Mouse (Mus musculus) limb, embryonic 11.5 days (tissue): ENCODE results near the gene Ksr1. TPM values are rescaled to one million over a fixed set of nuclear protein-coding genes. Genes with fewer than 3 reads are reported as not detected.
"Not testable (repeated sequence)": the region's sequence is repeated elsewhere in the genome, so short reads cannot be mapped to it uniquely, and the experiment has no call there.

Experiments
- ATAC-seq: fragments of 200-750 bp; cut with Nextera tagmentation; 2 replicates; pipeline ENCODE4 v1.8.0; 2017; ENCODE audit warnings: low read depth; ENCODE audit not compliant: insufficient number of reproducible peaks, low FRiP score, low TSS enrichment
- DNase-seq: peaks from one replicate; pipeline ENCODE4 v3.0.0-alpha.2; 2015; ENCODE audit warnings: low spot score
- H3K27ac ChIP-seq: fragments of 300-500 bp; sonication (generic); replicated peaks from 2 replicates; pipeline ENCODE4 v1.5.1; 2014; ENCODE audit warnings: low read depth, mild to moderate bottlenecking, low read length
- H3K27me3 ChIP-seq: fragments of 300-500 bp; sonication (generic); 2 replicates; pipeline ENCODE4 v1.6.1; 2014; ENCODE audit warnings: mild to moderate bottlenecking, low read length, mixed read lengths; ENCODE audit not compliant: control insufficient read depth, insufficient read depth
- H3K36me3 ChIP-seq: fragments of 300-500 bp; sonication (generic); 2 replicates; pipeline ENCODE4 v1.6.1; 2014; ENCODE audit warnings: mild to moderate bottlenecking, low read length, moderate library complexity, mixed read lengths; ENCODE audit not compliant: control insufficient read depth, insufficient read depth
- H3K4me1 ChIP-seq: fragments of 300-500 bp; sonication (generic); 2 replicates; pipeline ENCODE4 v1.6.1; 2014; ENCODE audit warnings: low read length, mixed read lengths; ENCODE audit not compliant: control insufficient read depth, insufficient read depth
- H3K4me2 ChIP-seq: fragments of 300-500 bp; sonication (generic); 2 replicates; pipeline ENCODE4 v1.6.1; 2014; ENCODE audit warnings: low read depth, mild to moderate bottlenecking, moderate library complexity; ENCODE audit not compliant: severe bottlenecking
- H3K4me3 ChIP-seq: fragments of 300-500 bp; sonication (generic); 2 replicates; pipeline ENCODE4 v1.5.1; 2014; ENCODE audit warnings: low read depth, low read length
- H3K9ac ChIP-seq: fragments of 300-500 bp; sonication (generic); 2 replicates; pipeline ENCODE4 v1.6.1; 2014; ENCODE audit warnings: mild to moderate bottlenecking, low read length
- H3K9me3 ChIP-seq: fragments of 300-500 bp; sonication (generic); 2 replicates; pipeline ENCODE4 v1.6.1; 2016; ENCODE audit warnings: low read length; ENCODE audit not compliant: control insufficient read depth
- WGBS: fragments of 180-500 bp; shearing (Covaris S2); extraction: QIAGEN DNeasy Blood & Tissue Kit; methylation state at CpG from one replicate; pipeline ENCODE4 v1.1.7; 2014; 5-methylcytosine and 5-hydroxymethylcytosine counted together
- polyA plus RNA-seq: library from polyadenylated mRNA; unstranded; fragments of >200 nt; fragmentation: Nextera tagmentation; extraction: Ambion mirVana; gene quantifications from 2 replicates; pipeline ENCODE4 v1.2.1, GENCODE M21; 2014

Ksr1 gene
- polyA plus RNA-seq, 1 experiment from 2014 or later, result 2.2 TPM

GRCm38 (mm10) chr11:79008891-79009290 lies 137.3 kb downstream of the Ksr1 start:
- no peak for DNase-seq
- ATAC-seq, result no peak
- no peaks in the 10 kb centered on the region for H3K36me3 ChIP-seq
- no peaks in the 10 kb centered on the region for H3K4me1 ChIP-seq
- no peaks in the 10 kb centered on the region for H3K27me3 ChIP-seq
- 84% methylated on average over 7 of the region's 7 CpGs for WGBS
- H3K9me3 ChIP-seq, result no peaks in the 10 kb centered on the region
- H3K4me3 ChIP-seq, result no peak overlapping the region
- H3K9ac ChIP-seq, result no peak overlapping the region
- no peak overlapping the region for H3K27ac ChIP-seq
- no peak overlapping the region for H3K4me2 ChIP-seq

DNA sequence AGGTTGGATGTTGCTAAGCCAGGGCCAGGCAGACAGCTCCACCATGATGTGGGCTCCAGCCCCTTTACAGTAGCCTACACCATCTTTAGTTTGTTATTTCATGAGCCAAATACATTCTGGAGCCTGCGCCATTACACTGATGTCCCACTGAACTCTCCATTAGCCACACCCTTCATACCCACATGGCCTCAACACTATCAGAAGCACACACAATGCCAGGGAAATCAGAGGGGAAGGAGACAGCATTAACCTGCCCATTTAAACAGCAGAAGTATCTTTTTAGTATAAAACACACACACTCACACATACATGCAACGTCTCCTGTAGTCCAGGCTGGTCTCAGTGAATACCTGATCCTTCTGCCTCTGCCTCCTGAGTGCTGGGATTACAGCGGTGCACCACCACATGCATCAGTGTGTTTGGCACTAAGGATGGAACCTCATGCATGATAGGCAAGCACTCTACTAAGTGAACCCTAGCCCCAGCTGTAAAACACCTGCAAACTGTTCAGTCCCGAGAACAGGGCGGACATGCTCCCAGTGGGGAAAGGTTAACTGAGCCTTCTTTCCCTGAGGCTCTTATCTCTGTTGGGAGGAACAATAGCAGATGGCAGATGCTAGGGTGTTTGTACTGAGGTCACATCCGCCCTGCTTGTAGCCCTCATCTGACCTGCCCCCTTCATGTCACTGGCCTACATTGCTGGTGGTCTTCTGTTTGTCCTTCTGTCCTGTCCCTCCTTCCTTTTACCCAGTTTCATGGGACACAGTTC lies 138.0 kb downstream of the Ksr1 start:
- WGBS, result 88% methylated on average over 6 of the region's 6 CpGs
- H3K4me1 ChIP-seq, result no peaks in the 10 kb centered on the region
- H3K27ac ChIP-seq, result no peak overlapping the region
- ATAC-seq (no peak), DNase-seq (no peak)
- H3K36me3 ChIP-seq, result no peaks in the 10 kb centered on the region
- no peak overlapping the region for H3K9ac ChIP-seq
- no peaks in the 10 kb centered on the region for H3K9me3 ChIP-seq
- no peak overlapping the region for H3K4me2 ChIP-seq
- H3K4me3 ChIP-seq, result no peak overlapping the region
- no peaks in the 10 kb centered on the region for H3K27me3 ChIP-seq

- H3K9ac ChIP-seq, H3K27me3 ChIP-seq, ATAC-seq, H3K36me3 ChIP-seq, DNase-seq, H3K4me2 ChIP-seq, H3K4me1 ChIP-seq, H3K4me3 ChIP-seq, H3K9me3 ChIP-seq, H3K27ac ChIP-seq: not testable (repeated sequence)
- 89% methylated on average over 3 of the region's 3 CpGs for WGBS
Observed at GRCm38 (mm10) chr11:79007356-79007755, 138.9 kb downstream of the Ksr1 start.

- no peak for ATAC-seq
- H3K9me3 ChIP-seq, result no peaks in the 10 kb centered on the region
- no peaks in the 10 kb centered on the region for H3K27me3 ChIP-seq
- 74% methylated on average over 5 of the region's 5 CpGs for WGBS
- no peaks in the 10 kb centered on the region for H3K36me3 ChIP-seq
- H3K4me1 ChIP-seq, result no peaks in the 10 kb centered on the region
- H3K4me3 ChIP-seq, result no peak overlapping the region
- H3K27ac ChIP-seq, result no peak overlapping the region
- no peak overlapping the region for H3K4me2 ChIP-seq
- DNase-seq, result no peak
- H3K9ac ChIP-seq, result no peak overlapping the region
Observed at GRCm38 (mm10) chr11:79006417-79006816, 139.8 kb downstream of the Ksr1 start.

DNA sequence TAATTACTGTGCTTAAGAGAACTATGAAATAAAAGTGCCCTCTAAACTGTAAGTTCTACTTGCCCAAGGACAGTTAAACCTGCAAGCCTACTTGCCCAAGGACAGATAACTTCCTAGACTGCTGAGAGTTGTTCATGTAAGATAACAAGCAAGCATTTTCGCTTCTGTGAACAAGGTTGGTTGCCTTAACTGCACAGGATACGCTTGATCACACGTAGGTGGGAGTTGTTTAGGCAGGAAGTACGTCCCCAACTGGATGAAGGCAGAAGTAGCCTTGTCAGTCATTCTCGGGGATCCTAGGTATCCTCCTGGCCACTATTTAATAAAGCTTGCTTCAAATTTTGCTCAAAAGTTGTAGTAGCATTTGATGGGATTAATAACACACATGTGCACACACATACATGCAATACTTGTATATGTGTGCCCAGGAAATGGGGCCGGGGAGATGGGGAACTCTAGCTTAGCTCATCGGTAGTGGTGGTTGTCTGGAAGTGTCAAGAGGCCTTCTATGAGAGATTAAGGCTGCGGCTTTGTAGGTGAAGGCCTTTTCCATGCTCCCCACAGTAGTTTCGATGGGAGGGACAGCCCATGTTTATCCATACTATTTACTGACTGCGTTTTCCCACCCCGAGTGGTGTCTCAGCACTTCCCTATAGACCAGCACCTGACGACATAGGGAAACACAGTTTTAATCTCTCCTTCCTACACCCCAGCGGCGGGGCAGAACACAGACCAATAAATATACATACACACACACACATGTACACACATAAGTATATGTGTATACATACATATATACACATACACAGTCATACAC lies 140.4 kb downstream of the Ksr1 start:
- no peak overlapping the region for H3K27ac ChIP-seq
- ATAC-seq, result no peak
- H3K4me2 ChIP-seq, result no peak overlapping the region
- no peaks in the 10 kb centered on the region for H3K27me3 ChIP-seq
- H3K9ac ChIP-seq, result no peak overlapping the region
- H3K36me3 ChIP-seq, result no peaks in the 10 kb centered on the region
- 89% methylated on average over 14 of the region's 14 CpGs for WGBS
- H3K4me1 ChIP-seq, result no peaks in the 10 kb centered on the region
- no peak for DNase-seq
- no peaks in the 10 kb centered on the region for H3K9me3 ChIP-seq
- no peak overlapping the region for H3K4me3 ChIP-seq

GRCm38 (mm10) chr11:79003769-79004638 lies 142.2 kb downstream of the Ksr1 start:
- Histone ChIP-seq H3K4me1 (no peaks in the 10 kb centered on the region), H3K27me3 (no peaks in the 10 kb centered on the region), H3K36me3 (no peaks in the 10 kb centered on the region), H3K4me2 (no peak overlapping the region), H3K9me3 (no peaks in the 10 kb centered on the region), H3K27ac (no peak overlapping the region), H3K4me3 (no peak overlapping the region), H3K9ac (no peak overlapping the region)
- WGBS, result 72% methylated on average over 10 of the region's 10 CpGs
- ATAC-seq (no peak), DNase-seq (no peak)

DNA sequence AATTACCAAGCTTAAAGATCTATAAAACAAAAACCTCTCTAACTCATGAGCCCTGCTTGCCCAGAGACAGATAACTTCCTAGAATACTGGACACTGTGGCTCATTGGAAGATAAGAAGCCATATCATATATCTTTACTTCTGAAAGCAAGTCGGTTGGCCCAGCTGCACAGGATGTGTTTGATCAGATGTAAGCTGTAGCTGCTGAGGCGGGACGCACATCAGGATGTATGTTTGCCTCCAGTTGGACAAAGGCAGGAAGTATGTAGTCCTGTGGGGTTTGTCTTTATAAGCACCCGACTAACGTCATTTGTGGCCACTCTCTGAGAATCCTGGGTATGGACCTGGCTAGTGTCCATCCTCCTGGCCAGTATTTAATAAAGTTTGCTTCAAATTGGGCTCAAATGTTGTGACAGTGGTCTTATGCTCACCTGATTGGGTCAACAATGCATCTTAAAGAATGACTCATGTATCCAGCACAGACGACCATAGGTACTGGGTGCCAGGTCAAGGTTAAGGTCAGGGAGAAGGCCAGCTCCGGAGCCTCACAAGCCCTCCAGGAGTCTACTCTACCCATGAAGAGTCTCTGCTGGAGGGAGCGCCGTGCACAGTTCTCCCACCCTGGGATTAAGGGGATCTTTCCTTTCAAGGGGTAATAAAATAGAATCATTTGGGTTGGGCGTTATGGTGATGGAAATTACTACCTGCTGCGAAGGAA lies 143.0 kb downstream of the Ksr1 start:
- Histone ChIP-seq H3K36me3 (no peaks in the 10 kb centered on the region), H3K9me3 (no peaks in the 10 kb centered on the region), H3K27me3 (no peaks in the 10 kb centered on the region), H3K4me1 (no peaks in the 10 kb centered on the region), H3K9ac (no peak overlapping the region), H3K4me3 (no peak overlapping the region), H3K27ac (no peak overlapping the region), H3K4me2 (no peak overlapping the region)
- DNase-seq (no peak), ATAC-seq (no peak)
- WGBS, result 65% methylated on average over 11 of the region's 11 CpGs

- no peak overlapping the region for H3K4me3 ChIP-seq
- no peaks in the 10 kb centered on the region for H3K4me1 ChIP-seq
- no peak for ATAC-seq
- H3K27me3 ChIP-seq, result no peaks in the 10 kb centered on the region
- no peak for DNase-seq
- H3K9me3 ChIP-seq, result no peaks in the 10 kb centered on the region; the same call in 1 of the 2 replicates
- WGBS, result 63% methylated on average over 5 of the region's 5 CpGs
- no peaks in the 10 kb centered on the region for H3K36me3 ChIP-seq
- H3K4me2 ChIP-seq, result no peak overlapping the region
- H3K9ac ChIP-seq, result no peak overlapping the region
- H3K27ac ChIP-seq, result no peak overlapping the region
Observed at GRCm38 (mm10) chr11:79002551-79002951, 143.7 kb downstream of the Ksr1 start.
